Mouse (Mus musculus) C2C12 (cell line): Measurements from ENCODE around the gene Tmem213.

Source experiments
- CTCF ChIP-seq: IDR thresholded peaks from one replicate; pipeline ENCODE4 v1.5.1; 2011; ENCODE audit not compliant: control insufficient read depth, insufficient read depth, insufficient read length
- MYOG ChIP-seq: IDR thresholded peaks from one replicate; pipeline ENCODE4 v1.6.1; 2011; ENCODE audit not compliant: control insufficient read depth, insufficient read length; ENCODE audit errors: extremely low read depth

DNA sequence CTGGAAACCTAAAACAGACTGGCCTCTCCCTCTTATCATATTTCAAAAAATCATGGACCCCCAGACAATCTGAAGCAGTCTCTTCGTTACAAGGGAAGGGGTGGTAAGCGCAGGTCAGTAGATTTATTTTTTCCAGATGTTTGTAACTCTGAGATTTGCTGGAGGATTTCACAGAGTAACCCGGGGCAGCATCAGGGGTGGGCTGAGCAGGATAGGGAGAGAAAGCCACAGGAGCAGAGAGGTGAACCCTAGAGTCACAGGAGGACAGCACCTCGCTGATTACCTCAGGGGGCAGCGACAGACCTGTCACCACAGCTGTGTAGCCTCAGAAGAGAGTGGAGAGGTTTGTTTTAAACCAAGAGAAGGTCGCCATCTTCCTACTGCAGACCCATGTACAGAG lies 56.3 kb downstream of the Tmem213 start:
- TF ChIP-seq MYOG, result no peak
- no peak for TF ChIP-seq CTCF
